Mouse (Mus musculus) neutrophil, adult 5-6 weeks (primary cell): ENCODE results near the gene Lcn2. TPM values are rescaled to one million over a fixed set of nuclear protein-coding genes. Genes with fewer than 3 reads are reported as not detected.

Experiments used
- ATAC-seq: fragments of 151-379, 151-347 bp; 2 replicates; pipeline ENCODE4 v1.8.0; 2017; ENCODE audit warnings: mild to moderate bottlenecking, moderate TSS enrichment; ENCODE audit not compliant: insufficient number of reproducible peaks, poor library complexity, low FRiP score, severe bottlenecking; ENCODE audit errors: extremely low read depth
- total RNA-seq: library from RNA; stranded (forward); fragments of 200-1000 nt; gene quantifications from 2 replicates; pipeline ENCODE4 v1.2.3, GENCODE M21; 2017

Lcn2 gene
- total RNA-seq, 1 experiment from 2014 or later, result 246 TPM

GRCm38 (mm10) chr2:32416556-32416955 is 28.5 kb upstream of the Lcn2 start:
- no peak for ATAC-seq

DNA sequence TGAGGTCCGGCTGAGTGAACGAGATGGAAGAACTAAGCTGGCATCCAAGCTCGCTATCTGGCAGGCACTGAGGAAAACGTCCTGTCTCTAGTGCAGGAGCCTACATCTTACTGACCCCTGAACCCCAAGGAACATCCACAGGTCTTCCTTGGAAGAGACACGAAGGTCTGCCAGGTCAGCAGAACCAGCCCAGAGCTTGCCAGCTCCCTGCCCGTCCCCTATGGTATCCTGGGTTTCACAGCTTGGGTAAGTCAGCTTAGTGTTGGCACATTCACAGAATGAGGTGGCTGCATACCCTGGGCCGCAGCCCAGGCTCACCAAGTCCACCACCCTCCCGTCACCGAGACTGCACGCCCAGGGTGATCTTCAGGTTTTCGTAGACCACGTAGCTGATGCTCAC is 27.7 kb upstream of the Lcn2 start:
- no peak for ATAC-seq

GRCm38 (mm10) chr2:32413936-32414335 is 25.9 kb upstream of the Lcn2 start:
- ATAC-seq, result no peak

DNA sequence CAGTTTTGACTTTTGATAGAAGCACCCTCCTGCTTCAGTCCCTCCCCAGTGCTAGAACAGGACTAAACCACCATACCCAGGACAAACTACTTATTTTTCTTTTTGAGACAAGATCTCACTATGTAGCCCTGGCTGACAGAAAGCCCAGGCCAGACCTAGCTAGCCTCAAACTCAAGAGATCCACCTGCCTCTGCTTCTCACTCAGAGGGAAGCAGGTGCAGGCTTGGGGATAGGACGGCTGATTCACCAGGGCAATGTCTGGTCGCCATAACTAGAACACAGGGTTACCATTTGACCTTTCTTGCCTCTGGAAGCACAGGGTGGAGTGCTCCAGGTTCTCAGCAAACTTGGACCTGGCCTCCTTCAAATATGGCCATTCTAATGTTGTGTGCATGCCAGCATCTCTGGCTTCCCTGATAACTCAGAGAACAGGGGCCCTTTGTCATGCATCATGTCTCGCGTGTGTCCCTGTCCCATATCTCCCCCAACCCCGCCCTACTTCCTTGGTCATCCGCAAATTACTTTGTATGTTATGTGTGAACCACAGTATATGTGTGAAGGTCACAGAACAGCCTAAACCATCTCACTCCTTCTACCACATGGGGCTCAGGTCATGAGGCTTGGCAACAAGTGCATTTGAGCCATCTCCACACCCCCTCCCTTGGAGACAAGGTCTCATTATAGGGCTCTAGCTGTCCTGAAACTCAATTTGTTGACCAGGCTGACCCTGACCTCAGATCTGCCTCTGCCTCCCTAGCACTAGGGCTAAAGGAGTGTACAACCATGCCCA is 24.9 kb upstream of the Lcn2 start:
- no peak for ATAC-seq

DNA sequence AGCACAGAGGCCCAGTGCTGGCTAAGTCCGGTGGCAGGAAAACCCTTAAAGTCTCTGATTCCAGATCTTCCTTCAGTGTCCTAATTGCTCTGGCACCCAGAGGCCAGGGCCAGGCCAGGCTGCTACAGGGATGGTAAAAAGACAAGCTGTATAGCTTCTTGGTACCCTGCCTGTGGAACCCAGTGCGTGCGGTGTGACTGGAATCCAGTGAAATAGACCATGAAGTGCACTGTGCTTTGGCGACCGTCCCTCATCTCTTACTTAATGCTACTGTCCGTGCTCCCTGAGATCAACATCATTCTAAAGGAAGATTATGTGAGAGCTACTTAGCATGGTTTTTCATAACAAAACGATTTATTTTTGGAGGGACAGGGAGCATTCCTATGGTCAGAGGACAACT is 23.4 kb upstream of the Lcn2 start:
- ATAC-seq, result no peak

GRCm38 (mm10) chr2:32408429-32409424 is 20.7 kb upstream of the Lcn2 start:
- no peak for ATAC-seq

DNA sequence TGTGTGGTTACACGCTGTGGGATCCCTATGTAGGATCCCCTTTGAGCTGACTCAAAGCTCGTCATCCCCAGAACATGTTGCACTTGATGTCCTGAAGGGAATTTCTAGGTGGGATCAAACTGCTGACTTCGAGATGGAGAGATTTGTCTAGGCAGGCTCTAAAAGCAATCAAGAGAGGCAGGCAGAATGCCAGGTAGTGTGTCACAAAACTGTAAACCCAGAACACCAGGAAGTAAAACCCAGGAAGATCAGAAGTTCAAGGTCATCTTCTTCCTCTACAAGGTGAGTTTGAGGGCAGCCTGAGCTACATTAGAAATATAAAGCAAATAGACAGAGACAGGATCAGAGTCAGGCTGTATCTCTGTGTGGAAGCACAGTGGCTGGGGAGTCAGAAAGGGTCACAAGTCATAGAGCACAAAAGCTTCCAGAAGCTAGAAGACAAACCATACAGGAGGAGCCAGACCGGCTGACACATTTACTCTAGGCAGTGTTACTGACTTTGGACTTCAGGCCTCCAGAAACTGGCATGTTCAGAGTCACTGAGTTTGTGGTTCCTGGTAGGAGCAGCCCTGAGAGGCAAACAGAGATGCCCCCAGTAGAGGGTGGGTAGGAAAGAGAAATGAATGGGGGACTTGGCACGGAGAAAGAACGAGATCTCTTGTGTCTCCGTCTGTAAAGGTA is 19.2 kb upstream of the Lcn2 start:
- no peak for ATAC-seq

- ATAC-seq, result peak; percentile 95
Observed at GRCm38 (mm10) chr2:32404663-32405062, 16.6 kb upstream of the Lcn2 start.

- no peak for ATAC-seq
Observed at GRCm38 (mm10) chr2:32396695-32397094, 8.6 kb upstream of the Lcn2 start.

GRCm38 (mm10) chr2:32395946-32396621 is 8.0 kb upstream of the Lcn2 start:
- peak; percentile 75 for ATAC-seq

DNA sequence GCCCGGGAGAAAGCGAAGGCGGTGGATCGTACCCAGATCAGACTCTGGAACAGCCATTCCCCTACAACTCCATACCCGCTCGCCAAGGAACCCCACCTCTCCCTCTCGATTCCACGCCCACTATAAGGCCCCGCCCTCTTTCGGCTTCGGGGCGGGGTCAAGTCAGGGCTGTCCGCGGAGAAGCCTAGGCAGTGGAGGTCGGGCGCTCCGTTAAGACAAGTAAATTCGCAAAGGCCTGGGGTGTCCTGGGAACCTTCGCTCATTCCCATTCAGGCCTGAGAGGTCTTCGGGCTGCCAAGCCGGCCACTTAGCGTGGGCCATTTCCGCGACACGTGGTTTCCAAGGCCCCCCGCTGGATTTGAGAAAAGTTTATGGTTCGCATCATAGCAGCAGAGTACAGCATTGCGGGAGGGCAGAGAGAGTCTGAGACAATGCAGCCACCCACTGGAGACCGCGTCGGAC is 7.5 kb upstream of the Lcn2 start, which contains the start of gene Ptges2:
Ptges2 (plus strand) TSS at position 413 of the 462 bp plus-strand sequence.
- ATAC-seq, result peak; percentile 68

GRCm38 (mm10) chr2:32394973-32395372 is 6.9 kb upstream of the Lcn2 start:
- no peak for ATAC-seq

DNA sequence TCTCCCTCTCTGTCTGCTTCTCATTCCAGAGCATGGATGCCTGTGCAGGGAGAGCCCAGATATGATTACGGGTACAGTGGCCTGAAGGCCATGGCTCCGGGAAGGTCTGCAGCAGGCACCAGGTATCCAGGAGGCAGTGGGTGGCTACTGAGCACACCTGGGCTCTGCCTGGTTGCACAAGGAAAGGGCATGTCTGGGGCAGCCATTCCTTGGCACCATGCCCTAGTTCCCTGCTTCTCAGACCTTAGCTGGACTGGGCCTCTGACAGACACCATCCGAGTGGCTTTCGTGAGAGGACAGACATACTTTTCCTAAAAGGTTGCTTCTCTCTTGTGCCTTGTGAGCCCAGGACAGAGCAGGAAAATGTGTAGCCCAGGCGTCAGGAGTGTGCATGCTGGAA is 4.0 kb upstream of the Lcn2 start:
- ATAC-seq, result no peak

DNA sequence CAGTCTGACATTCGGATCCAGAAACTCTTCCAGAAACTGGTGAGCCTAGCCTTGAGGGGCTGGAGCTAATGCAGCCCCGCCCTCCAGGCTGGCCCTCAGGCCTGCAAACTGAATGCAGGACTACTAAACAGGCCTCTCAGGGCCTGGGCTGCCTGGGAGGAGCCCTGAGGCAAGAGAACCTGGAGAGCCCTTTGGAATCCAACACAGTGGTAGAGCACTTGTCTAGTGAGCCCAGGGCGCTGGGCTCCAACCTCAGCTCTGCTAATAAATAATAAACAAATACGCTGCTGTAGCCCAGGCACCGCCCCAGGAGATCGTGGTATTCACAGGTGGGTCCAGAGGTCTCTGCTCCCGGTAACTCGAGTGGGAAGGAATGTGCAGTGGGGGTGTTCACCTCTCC is 2.8 kb upstream of the Lcn2 start:
- ATAC-seq, result no peak

DNA sequence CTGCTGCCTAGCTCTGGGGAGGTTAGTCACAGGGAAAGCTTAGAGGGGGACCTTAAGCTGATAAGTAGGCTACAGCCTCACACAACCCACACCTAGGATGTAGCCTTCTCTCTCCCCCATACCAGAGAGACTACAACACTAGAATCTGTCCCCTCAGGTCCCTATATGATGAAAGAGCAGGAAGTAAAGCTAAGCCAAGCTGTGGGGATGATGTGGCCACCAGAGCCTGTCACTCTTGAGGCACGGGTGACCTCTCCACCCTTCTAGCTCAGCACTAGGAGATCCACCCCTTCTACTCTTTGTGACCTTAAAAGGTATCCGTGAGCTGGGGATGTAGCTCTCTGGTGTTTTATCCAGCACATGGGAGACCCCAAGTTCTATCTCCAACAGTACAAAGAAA is 1.1 kb upstream of the Lcn2 start:
- peak; percentile 14; the same call in 1 of the 2 replicates for ATAC-seq

GRCm38 (mm10) chr2:32382689-32383088 is 5.4 kb downstream of the Lcn2 start:
- no peak for ATAC-seq

DNA sequence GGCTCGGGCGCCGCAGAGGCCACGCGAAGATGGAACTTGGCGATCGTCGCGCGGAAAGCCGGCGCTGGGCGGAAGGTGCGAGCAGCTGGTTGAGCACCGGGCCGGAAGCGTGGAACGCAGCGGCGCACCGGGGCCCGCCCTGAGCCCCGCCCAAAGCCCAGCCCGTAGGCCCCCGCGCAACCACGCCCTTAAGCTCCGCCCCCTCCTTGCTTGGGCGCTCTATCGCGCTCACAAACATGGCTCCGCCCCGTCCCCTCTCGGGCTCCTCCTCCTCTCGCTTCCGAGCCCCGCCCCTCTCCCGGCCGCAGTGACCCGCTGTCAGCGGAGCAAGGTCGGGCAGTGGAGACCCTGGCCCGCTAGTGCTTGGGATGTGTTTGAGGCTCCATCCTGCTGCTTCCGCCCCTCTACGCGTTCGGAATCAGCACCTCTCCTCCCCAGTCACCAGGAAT is 6.3 kb downstream of the Lcn2 start, which contains the start of gene 1110008P14Rik:
1110008P14Rik (minus strand) TSS at position 164 of the 449 bp plus-strand sequence.
- peak; percentile 86 for ATAC-seq

- ATAC-seq, result no peak
Observed at GRCm38 (mm10) chr2:32381141-32381774, 6.8 kb downstream of the Lcn2 start.
